Mouse (Mus musculus): Measurements from ENCODE around the gene Nat8f1. TPM values are rescaled to one million over a fixed set of nuclear protein-coding genes. Genes with fewer than 3 reads are reported as not detected.

Gene Nat8f1
- total RNA-seq, 1 experiment from 2014 or later, result 47.2 TPM

Other genes starting within 250 kb of the Nat8f1 start
- gene Nat8f7, start 202.5 kb downstream of the Nat8f1 start, total RNA-seq (2021), result 0.53 and 1.1 TPM in 2 replicates
- gene Nat8f3, start 149.9 kb downstream of the Nat8f1 start, total RNA-seq (2021), result 0.68 TPM in 1 of 2 replicates, not detected in the other
- gene Nat8f6, start 94.7 kb downstream of the Nat8f1 start, total RNA-seq (2021), result 0.41 and 0.45 TPM in 2 replicates
- 1.4 and 1.9 TPM in 2 replicates for gene Nat8f5, start 94.7 kb downstream of the Nat8f1 start, total RNA-seq (2021)
- 1.6 TPM in 2 replicates for gene Nat8, start 83.6 kb downstream of the Nat8f1 start, total RNA-seq (2021)
- 0.64 and 3.5 TPM in 2 replicates for gene Nat8f2, start 46.5 kb downstream of the Nat8f1 start, total RNA-seq (2021)
- gene Nat8f4, start 10.8 kb downstream of the Nat8f1 start, total RNA-seq (2021), result 6.1 and 7.9 TPM in 2 replicates
- 41.9 and 43.1 TPM in 2 replicates for gene Tprkb, start 3.8 kb downstream of the Nat8f1 start, total RNA-seq (2021)
- 115 and 124 TPM in 2 replicates for gene Dusp11, start 46.0 kb upstream of the Nat8f1 start, total RNA-seq (2021)
- gene Figla, start 100.5 kb upstream of the Nat8f1 start, total RNA-seq (2021), result not detected in 2 replicates
- gene Add2, start 113.0 kb upstream of the Nat8f1 start, total RNA-seq (2021), result 5.2 and 6.1 TPM in 2 replicates